Mouse (Mus musculus) embryo, embryonic 9.5 days (tissue): ENCODE measurements at regions not wholly inside any gene's neighbourhood (a gene's known extent, or its start where the extent isn't known, plus 50 kb on each side); places are given as distances from the start of the nearest gene placed in this dataset.

ENCODE experiments used
- DNase-seq: peaks from one replicate; pipeline ENCODE4 v3.0.0-alpha.2; 2017; ENCODE audit errors: extremely low spot score

DNA sequence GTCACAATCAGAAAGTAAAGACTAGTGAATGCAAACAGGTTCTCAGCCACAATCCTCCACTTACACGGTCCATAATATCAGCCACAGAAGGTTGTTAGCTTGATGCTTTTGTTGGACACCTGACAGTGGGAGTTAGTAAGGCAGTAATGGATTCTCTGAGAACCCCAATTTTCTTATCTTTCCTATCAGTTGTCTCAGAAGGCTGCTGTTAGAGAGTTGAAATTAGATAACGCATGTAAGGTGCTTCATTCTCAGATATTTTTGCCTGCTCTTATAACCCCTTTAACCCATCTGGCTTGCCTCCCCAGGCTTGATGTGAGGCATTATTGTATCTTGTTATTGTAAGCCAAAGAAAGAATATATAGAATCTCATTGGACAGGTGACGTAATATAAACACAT lies 63.0 kb upstream of the Ube2e3 start:
- DNase-seq: no peak

DNA sequence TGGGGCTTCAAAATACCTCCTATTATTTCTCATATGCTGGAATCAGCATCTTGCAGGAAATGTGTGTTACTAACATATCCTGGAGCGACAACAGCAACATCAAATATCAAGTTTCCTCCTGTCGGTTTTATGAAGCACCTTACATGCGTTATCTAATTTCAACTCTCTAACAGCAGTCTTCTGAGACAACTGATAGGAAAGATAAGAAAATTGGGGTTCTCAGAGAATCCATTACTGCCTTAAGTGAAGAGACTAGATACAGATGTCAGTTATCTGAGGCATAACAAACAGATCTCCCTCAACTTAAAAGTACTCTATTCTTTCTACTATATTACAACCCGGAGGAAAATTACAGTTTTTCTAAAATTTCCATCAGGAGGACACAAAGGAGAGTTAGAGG lies 64.4 kb upstream of the Ube2e3 start:
- DNase-seq: no peak

DNA sequence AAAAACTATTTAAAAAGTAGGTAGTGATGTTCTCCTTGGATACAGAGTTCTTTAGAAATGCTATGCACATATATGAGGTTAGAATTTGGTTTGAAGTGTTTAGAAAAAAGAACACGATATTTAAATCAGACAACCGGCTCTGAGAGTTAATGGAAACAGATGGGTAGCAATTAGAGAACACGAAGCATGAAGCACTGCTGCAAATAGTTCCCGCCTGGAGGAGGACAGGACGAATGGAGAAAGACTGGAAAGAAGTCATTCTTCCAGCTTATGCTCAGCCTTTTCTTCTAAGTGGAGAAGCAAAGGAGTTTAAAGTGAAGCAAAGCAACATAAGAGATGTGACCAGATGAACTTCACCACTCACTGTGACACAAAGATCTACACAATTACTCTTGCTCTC lies 72.5 kb upstream of the Ube2e3 start:
- no peak for DNase-seq

DNA sequence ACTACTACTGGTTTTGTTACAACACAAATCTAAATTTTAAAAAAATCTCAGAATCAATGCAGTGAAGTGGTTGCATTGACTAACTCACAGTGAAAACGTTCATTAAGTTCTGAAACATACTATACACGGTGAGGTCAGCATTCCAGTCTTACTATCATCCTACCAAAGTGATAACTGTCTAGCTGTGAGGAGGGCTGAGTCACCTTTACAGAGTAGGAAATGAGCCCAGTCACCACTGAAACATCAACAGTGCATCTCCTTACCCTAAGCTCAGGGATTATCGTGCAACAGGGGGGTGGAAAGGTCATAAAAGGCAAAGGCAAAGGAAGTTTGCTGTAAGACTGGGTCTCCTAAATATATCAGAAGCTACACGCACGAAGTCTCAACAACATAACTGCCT lies 73.2 kb upstream of the Ube2e3 start:
- DNase-seq: no peak

DNA sequence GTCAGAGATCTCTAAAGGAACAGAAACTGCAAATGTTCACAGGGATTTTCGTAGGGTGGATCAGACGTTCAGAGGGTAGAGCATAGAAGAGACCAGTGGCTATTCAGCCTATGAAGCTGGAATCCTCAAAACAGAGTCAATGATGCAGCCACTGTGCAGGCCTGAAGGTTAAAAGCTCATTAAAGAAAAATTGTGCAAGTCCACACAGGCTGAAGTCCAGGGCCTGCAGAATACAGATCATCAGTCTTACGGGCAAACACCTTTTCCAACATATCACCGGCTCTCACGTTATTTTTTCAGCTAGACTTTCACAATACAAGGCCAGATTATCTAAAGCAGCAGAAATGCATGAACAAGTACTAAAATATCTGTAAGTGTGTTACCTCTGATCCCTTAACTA lies 78.8 kb upstream of the Ube2e3 start:
- no peak for DNase-seq

DNA sequence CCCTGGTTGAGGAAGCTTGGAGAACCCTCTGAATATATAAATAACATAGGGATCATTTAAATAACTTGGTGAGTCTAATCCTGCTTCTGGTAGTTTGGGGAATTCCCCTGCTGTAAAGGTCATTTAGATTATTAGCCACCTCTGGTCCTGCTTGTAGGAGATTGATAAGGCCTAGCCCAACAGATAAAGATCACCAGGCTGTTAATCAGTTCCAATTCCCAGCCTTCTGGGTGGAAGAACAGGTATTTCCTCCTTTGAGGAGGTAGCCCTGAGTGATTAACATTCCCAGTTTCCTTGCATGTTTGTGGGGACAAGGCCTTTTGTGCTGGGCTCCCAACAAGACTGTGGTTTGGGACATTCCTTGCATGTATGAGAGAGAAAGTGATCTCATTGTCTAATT lies 79.7 kb upstream of the Ube2e3 start:
- DNase-seq: no peak

DNA sequence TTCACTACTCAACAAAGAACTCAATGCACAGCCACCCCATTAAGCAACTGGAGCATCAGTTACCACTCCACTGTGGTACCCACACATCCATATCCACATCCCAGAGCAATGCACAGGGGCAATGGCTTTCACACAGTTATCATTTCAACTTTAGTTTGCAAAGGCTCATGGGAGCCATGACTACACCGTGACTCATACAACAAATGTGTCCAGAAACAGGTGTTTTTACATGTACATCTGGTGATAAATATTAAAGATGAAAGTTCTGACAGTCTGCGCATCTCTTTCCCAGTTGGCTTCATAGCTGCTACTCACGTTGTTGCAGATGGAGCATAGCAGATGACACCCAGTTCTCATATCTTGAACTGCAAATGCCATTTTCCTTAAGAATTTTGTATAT lies 88.0 kb upstream of the Ube2e3 start:
- no peak for DNase-seq

DNA sequence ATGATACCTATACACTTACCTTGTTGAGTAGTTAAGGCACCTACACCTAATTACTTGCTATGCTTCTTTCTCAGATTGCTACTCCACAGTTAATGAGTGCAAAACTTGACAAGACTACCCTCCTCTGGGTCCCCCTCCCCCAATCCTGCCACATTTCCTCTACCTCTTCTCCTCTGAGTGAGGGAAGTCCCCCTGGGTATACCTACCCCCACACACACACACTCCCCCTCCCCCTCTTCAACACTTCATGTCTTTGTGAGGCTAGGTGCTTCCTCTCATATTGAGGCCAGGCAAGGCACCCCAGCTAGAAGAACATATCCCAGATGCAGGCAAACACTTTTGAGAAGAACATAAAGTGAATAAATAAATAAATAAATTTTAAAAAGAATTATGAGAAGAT lies 90.3 kb upstream of the Ube2e3 start:
- no peak for DNase-seq

DNA sequence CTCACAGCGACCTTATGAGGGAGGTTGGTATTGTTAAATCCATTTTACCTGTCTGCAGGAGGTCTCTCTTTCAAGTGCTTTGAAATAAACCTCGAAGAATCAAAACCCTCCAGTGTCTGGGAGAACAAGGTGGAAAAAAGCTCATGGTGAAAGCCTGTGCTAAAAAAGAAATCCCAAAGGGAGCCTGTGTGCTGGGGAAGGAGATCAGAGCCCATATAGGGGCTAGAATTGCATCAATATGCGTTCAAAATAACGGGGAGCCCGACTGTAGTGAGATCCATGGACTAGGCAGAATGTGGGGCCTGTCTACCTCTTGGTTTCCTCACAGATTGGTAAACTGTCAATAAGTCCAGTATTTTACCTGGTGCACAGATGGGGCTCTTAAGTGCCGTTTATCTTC lies 113.6 kb upstream of the Ube2e3 start:
- DNase-seq: no peak

DNA sequence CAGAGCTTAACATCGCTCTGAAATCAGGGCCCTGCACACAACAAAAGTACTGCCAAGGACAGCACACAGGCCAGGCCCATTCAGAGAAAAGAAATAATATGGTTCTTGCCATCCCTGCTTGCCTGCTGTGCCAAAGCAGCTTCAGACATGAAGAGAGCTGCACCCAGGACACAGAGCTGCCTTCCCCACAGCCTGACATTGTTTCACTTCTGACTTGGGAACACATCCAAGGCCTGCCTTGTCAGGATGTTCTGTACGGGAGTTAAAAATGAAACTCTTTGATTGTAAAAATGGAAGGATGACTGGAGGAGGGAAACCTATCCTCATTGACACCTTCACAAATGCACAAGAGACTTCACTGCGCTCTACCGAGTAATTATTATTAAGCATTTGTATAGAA lies 114.0 kb upstream of the Ube2e3 start:
- DNase-seq: no peak

DNA sequence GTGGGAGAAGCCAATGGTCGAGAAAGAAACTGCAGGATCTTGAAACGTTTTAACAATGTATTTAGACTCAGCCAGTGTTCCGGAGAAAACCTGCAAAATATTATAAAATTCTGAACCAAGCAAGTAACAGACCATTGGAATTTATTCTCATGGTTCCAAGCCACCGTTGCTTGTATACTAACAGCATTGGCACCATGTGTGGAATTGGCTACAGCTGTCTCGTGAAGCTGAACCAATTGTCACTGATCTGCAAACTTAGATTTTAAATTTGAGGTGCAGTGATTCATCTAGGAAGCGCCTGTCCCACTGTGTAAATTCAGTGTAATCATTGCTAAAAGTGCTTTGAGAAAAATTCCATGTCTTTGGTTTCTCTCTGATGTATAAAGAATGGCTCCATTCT lies 137.8 kb upstream of the Ube2e3 start:
- no peak for DNase-seq

DNA sequence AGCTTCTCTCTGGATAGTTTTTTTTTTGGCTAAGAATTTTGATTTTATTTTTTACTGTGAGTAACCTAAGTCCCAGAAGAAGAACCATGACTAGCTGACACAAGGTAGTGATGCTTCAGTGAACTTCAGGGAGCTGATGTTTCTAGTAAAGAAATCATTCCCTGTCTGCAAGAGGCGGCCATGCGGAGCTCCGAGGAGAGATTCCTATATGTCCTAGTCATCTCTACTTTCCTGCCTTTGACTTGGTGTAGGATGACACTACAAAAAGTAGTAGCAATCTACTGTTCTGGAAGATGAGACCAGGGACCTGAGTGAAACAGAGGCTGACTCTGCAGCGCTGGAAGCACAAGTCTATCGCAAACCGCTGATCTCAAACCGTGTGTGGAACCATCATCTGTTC lies 141.9 kb upstream of the Ube2e3 start:
- DNase-seq: no peak

DNA sequence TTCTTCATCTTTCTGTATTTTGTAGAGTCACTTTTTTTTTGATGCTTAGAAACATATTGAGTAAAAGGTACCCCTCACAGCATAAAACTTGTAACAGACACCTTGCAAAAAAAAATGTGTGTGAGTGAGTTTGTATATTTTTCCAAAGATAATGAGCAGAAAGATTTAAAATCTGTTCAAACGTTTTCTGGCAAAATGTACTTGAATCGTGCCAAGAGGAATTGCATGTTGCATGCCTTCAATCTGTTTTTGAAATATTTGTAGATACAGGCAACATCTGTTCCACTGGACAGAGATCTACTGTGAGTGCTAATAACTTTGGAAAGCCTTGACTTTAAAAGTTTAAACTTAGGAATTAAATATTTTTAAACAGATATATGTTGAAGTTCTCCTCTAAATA lies 143.5 kb upstream of the Ube2e3 start:
- no peak for DNase-seq

DNA sequence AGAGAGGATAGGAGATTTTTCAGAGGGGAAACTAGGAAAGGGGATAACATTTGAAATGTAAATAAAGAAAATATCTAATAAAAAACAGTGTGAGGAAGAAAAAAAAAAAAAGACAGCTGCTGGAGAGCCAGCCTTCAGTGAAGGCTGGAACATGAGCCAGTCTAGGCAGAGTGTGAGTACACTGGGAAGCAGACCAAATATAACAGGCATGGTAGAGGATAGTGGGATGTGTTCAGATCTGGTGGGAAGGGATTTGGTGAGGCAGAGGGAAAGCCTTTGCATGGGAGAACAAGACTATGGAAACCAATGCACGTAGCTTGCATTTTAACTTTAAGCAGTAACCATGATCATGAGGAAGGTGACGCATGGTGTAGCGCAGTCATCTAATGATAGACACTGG lies 144.5 kb upstream of the Ube2e3 start:
- no peak for DNase-seq

DNA sequence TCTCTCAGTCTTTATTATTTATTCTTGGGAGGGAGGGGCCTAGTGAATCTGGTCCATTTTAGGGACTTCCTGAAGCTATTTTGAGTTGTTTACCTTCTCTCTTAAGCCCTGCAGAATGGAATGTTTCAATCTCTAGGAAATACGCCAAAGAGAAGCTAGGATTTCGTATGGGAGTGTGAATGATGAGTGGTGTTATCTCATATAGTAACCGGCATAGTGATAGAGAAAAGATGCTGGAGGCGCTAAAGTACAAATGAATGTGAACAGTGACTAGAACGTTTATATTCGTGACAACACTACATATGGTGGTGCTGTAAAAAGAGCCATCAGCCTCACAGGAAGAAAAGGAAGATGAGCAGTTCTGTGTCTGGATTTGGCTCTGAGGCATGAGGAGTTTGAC lies 145.2 kb upstream of the Ube2e3 start:
- no peak for DNase-seq

DNA sequence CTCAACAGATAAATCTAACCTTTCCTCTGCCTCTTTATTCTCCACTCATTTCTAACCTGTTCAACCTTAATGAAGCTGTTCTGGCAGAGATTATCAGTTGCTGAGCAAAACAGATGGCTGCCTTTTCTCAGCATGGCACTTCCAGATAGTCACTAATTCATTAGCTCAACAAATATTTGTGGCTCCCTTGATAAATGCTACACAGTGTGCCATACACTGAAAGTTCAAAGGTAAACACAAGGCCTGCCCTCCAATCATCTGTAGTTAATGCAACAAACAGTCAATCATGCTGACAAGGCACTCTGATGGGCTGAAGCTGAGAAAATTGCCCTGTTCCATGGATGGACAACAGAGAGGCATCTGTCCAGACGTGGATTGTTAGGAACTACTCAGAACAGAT lies 149.4 kb upstream of the Ube2e3 start:
- no peak for DNase-seq

DNA sequence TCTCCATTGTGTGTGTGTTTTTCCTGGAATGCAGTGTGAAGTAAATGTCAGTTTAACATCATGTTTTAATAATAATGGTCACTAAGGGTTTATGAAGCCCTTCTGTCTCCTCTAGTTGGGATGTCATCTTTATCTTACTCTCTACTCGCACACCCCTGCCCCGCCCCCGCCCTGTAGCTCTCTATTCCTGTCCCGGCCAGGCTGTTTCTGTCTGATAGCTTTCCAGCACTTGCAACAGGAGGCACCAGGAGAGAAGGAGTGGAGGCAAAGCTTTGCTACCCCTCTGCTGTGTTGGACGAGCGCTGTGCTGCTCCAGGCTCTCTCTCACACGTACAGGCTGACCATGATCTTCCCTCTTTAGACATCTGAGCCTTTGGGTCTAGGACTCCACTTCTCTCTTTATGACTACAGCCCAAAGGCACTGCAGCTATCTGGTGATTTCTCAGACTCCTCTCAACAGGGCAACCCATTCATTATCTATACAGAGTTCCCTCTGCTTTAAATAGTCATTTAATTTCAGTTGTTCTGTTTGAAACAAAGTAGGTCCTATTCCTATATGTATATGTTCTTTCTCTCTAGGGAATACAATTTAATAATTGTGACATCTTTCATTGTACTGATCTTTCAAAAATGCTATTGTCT lies 151.6 kb upstream of the Ube2e3 start:
- no peak for DNase-seq

DNA sequence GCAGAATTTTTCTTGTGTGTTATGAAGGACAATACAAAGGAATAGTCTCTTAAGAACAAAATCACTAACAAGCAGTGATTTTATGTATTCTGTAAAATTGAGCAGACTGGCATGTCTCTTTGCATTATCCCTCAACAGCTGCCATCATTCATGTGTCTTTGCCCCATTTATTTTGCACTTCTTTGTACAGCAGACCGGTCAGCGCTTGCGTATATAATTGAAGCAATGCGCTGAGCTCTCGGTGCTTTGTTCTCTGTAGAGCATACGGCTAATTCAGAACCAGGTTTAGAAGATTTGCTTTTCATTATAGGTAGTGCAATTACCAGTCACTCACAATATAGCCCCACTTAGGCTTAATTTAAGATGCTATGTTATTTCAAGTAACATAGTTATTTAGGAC lies 173.1 kb upstream of the Ube2e3 start:
- no peak for DNase-seq

DNA sequence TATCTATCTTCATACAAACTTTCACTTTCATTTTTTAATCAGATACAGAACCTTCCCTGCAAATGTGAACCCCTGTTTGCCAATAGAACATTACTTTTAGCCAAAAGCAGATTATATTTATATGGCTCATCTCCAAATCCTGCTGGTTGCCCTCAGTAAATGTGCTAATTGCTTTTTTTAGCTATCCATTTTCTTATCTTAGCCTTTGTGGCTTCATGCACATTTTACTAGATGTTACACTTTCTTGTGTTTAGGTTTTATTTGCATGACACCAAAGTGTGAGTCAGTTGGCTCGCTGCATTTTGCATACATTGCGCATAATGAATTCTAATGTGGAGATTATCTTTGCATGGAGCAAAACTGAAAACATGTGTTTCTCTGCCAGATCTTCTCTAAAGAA lies 211.3 kb upstream of the Ube2e3 start:
- no peak for DNase-seq

DNA sequence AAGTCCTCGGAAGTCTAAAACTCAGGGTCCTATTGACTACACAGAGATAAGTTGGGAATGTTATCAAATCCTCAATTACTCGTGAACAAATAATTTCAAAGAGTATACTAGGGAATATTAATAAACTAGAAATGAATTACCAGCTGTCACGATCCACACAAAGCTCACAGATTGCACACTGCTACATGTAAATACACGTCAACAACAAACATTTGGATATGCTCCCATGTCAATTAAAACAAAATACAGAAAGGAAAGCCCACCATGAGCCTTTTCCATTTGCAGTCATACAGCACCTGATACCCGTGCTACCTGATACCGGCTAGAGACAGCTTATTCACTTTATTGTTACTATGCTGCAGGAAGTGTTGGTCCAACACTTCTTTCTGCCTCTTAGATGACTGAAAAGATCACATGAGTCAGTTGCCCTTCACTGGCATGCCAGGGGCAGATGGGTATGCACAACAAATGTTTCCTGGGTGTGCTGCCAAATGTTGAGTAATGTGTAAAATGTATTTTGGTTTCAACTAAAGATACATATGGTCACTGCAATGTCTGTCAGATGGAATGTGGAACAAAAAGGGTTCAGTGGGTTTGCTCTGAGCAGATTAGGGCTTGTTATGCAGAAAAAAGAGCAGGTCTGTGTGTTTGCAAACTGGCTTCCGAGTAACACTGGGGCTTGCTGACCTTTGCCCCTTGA lies 212.6 kb upstream of the Ube2e3 start:
- no peak for DNase-seq

DNA sequence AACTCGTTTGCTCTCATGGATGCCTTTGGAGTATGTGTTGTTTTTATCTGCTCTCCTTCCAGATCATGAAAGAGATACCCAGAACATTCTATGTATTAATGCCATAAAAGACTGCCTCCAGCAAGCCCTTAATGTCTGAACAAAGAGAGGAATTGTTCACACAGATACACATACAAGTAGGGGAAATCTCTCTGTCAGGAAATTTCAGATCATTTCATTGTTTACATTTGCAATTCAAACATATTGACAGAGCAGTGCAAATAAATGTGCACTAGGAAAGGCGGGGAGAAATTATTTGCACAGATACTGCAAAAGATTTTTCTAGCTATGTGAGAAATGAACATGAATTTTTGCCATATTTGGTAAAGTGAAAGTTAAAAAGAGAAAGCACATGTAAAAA lies 216.4 kb upstream of the Ube2e3 start:
- no peak for DNase-seq

DNA sequence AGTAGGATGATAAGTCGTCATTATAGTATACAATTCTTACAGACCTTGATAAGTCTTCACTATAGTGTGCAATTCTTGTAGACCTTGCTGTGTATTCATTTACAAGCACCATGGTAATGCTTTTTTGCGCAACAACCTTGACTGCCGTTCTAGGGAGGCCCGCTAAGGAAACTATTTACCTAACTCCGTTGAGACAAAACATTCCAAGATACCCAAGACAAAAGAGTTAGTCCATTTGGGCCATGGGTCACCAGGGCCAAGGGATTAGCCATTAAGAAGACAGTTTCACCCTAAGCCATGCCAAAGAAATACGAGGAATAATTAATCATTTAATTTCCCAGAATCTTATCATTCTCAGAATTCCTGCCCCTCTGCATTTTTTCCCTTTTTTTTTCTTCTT lies 227.6 kb upstream of the Ube2e3 start:
- no peak for DNase-seq

DNA sequence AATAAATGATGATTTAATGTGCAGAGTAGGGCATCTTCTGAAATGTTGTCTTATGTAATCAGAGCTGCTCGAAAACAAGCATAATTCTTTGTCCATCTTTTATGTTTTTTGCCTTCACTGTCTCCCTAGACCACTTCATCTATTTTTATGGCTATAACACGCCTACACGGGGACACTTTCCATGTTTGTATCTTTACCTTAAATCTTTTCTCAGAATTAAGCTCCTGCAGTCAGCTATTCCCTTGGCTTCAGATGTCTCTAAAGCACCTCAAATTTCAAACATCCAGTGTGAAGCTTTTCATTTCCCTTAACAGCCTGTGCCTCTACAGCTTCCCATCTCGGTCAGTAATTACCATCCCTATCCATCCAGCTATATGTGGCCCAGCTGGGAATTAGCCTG lies 242.7 kb upstream of the Ube2e3 start:
- DNase-seq: no peak

DNA sequence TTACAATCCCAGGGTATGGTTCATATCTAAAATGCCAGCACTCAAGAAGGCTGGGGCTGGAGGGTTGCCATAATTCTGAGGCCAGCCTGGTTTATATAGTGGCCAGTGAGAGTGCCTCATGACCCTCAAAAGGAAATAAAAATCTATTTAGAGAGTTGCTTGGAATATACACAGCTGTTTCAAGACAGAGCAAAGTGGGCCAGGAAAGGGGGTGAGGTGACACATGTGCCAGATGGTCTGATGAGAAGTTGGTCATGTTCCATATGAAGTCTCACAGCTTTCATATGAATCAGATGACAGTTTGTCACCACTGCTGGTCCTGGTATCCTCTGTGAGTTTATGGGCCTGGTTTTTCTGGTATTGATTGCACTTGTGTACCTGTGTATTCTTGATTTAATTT lies 261.5 kb upstream of the Ube2e3 start:
- DNase-seq: no peak
